Mouse (Mus musculus): ENCODE measurements around the gene Gtf2ird1.

The Gtf2ird1 gene

DNA sequence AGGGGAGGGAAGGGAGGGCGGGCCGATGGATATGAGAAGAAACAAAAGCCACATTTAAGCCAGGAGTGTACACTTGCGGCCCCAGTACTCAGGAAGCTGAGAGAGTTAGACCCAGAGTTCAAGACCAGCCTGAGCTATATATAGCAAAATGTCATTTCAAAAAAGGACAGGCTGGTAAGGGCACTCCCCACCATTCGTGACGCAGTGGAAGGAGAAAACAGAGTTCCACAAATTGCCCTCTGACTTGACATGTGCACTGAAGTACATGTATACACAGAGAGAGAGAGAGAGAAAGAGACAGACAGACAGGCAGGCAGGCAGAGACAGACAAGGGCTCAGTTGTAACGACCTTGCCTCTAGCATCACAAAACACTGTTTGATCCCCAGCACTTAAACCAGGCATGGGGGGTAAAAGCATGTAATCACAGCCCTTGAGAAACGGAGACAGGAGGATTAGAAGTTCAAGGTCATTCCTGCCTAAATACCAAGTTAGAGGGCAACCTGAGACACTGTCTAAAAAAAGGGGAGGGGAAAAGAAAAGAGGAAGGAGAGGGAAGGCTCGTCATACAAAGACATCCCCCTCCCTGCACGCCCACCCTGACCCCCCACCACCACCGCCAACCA, 11.2 kb downstream of the Gtf2ird1 start:
- no peak for DNase-seq (ENCODE audit: low read depth, low spot score)

DNA sequence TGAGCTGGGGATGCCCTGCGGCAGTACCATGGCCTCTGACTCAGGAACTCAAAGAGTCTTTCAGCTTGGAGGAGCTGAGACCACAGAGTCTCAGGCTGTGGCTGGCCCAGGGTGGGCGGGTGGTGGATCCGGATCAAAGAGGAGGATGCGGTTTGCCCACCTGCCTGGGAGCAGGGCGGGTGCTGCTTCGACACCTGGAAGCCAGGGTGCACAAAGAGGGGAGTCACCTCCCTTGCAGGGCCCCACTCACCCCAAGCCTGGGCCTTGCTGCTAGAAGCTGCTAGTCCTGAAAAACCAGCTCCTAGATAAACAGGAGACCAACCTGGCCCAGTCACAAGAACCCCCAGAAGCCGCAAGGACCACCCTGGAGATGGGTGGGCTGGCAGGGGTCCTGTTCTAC, 12.0 kb downstream of the Gtf2ird1 start:
- no peak for DNase-seq (ENCODE audit: low read depth, low spot score)

- no peak for DNase-seq (ENCODE audit: low read depth, low spot score)
Measured at GRCm38 (mm10) chr5:134442066-134442465, 14.4 kb downstream of the Gtf2ird1 start.

DNA sequence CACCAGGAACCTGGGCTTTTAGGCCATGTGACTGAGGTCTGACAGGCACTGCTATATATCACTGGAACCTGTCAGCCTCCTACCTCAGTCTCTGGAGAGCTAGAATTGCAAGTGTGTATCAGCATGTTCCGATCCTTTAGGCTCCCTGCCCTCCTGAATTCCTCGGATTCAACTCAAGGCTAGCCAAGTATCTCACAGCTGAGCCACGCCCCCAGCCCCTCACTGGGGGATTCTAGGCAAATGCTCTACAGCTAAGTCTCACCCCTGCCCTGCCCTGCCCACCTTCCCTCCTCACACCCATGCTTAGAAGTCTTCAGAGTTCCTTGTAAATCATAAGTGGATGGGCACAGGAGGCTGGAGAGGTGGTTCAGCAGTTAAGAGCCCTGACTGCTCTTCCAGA, 15.4 kb downstream of the Gtf2ird1 start:
- DNase-seq (ENCODE audit: low read depth, low spot score) = no peak

- DNase-seq (ENCODE audit: low read depth, low spot score) = no peak
Measured at GRCm38 (mm10) chr5:134440098-134440497, 16.4 kb downstream of the Gtf2ird1 start.

DNA sequence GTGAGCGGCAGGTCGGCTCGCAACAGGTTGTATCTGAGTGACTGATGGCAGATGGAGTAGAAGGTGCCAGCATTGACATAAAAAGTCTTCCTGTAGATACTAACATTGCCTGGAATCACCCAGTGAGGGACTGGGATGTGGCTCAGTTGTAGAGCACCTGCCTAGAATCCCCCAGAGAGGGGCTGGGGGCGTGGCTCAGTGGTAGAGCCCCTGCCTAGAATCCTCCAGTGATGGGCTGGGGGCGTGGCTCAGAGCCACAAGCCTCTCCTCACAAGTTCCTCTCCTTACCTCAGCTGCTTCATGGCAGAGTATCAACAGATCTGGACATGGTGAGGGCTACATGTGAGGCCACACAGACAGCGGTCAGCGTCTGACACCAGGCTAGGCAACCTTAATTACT, 17.0 kb downstream of the Gtf2ird1 start:
- no peak for DNase-seq (ENCODE audit: low read depth, low spot score)

DNA sequence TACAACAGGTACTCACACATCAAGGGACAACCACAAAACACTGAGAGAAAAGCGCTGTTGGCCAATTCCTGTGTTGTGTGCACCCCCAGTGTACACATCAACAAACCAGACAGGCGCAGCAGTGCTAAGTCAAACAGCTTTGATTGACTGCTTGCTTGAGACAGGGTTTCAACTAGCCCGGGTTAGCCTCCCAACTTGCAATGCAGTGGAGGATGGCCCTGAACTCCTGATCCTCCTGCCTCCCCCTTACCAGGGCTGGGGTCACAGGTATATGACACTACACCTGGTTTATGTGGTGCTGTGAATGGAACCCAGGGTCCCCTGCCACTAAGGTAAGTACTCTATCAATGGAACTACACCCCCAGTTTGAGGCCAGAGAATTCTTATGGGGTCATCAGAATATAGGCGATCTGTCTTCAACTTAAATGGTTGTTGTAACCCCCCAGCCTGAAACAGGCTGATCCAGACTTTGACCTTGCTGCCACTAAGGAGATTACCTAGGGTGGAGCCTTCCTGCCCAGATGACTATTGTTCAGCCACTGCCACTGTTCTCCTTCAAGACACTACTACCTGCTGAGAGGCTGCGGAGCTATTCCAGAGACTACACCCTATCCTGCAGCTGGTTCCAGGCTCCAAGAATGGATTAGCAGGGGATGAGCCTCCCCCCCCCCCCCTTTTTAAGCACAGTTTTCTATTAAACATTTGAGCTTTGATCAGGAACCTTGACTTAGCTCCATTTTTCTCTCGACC, 17.7 kb downstream of the Gtf2ird1 start:
- DNase-seq (ENCODE audit: low read depth, low spot score) = no peak

GRCm38 (mm10) chr5:134437459-134437827, 19.1 kb downstream of the Gtf2ird1 start:
- no peak for DNase-seq (ENCODE audit: low read depth, low spot score)

DNA sequence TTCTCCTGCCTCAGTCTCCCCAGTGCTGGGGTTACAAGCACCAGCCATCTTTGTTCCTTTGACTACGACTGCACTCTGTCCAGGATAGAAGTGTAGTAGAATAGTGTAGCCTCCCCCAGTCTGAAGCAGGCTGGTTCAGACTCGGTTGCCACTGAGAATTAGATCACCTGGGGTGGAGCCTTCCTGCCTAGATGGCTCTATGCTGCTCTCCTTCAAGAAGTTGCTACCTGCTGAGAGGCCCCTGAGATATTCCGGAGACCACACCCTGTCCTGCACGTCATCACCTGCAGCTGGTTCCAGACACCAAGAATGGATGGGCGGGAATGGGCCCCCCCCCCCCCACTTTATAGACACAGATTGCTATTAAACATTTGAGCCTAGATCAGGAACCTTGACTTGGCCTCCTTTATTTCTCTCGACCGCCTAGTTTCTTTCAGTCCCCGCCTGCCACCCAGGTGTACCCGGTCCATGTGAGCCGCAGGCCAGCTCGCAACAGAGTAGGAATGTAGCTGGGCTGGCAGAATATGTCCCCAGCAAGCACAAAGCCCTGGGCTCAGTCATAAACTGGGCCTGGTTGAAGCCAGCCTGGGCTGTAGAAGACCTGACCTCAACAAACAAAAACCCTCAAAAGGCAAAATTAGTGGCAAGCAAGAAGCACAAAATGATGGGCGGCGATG, 19.6 kb downstream of the Gtf2ird1 start:
- no peak for DNase-seq (ENCODE audit: low read depth, low spot score)

GRCm38 (mm10) chr5:134435836-134436331, 20.6 kb downstream of the Gtf2ird1 start:
- DNase-seq (ENCODE audit: low read depth, low spot score) = no peak

- DNase-seq (ENCODE audit: low read depth, low spot score) = no peak
Measured at GRCm38 (mm10) chr5:134433137-134433536, 23.4 kb downstream of the Gtf2ird1 start.

DNA sequence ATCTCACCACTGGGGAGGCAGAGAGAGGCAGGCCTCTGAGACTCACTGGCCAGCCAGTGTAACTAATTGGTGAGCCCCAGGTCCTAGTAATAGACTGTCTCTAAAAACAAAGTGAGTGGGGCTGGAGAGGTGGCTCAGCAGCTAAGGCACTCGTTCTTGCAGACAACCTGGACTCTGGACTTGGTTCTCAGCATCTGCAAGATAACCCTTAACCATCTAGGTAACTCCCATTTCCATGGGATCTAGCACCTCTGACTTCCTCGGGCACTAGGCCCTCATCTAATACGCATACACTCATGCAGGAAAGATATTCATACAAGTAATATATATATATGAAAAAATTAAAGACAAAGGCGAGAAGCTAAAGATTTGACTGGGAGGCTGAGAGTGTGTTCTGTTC, 26.4 kb downstream of the Gtf2ird1 start:
- no peak for DNase-seq (ENCODE audit: low read depth, low spot score)

- DNase-seq (ENCODE audit: low read depth, low spot score) = no peak
Measured at GRCm38 (mm10) chr5:134427664-134428063, 28.9 kb downstream of the Gtf2ird1 start.

- DNase-seq (ENCODE audit: low read depth, low spot score) = no peak
Measured at GRCm38 (mm10) chr5:134425601-134426000, 30.9 kb downstream of the Gtf2ird1 start.

- DNase-seq (ENCODE audit: low read depth, low spot score) = no peak
Measured at GRCm38 (mm10) chr5:134423930-134424329, 32.6 kb downstream of the Gtf2ird1 start.

GRCm38 (mm10) chr5:134423372-134423771, 33.1 kb downstream of the Gtf2ird1 start:
- DNase-seq (ENCODE audit: low read depth, low spot score) = no peak

- DNase-seq (ENCODE audit: low read depth, low spot score) = no peak
Measured at GRCm38 (mm10) chr5:134422265-134422925, 34.1 kb downstream of the Gtf2ird1 start.

GRCm38 (mm10) chr5:134421061-134421460, 35.5 kb downstream of the Gtf2ird1 start:
- DNase-seq (ENCODE audit: low read depth, low spot score) = no peak

GRCm38 (mm10) chr5:134419700-134420099, 36.8 kb downstream of the Gtf2ird1 start:
- no peak for DNase-seq (ENCODE audit: low read depth, low spot score)

GRCm38 (mm10) chr5:134418315-134419074, 38.0 kb downstream of the Gtf2ird1 start:
- DNase-seq (ENCODE audit: low read depth, low spot score) = no peak

DNA sequence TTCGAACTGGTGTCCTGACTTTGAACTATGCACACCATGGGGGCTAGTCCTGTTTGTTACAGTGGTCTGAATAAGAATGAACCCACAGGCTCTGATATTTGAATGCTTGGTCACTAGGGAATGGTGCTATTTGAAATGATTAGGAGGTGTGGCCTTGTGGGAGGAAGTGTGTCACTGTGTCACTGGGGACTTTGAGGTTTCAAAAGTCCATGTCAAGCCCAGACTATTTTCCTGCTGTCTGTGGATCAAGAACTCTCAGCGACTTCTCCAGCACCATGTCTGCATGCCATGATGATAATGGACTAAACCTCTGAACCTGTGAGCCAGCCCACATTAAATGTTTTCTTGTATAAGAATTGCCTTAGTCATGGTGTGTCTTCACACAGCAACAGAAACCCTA, 44.2 kb downstream of the Gtf2ird1 start:
- no peak for DNase-seq (ENCODE audit: low read depth, low spot score)
